Mouse (Mus musculus) monocyte, adult 5-6 weeks (primary cell): ENCODE data around the gene Adgrd1. TPM values are rescaled to one million over a fixed set of nuclear protein-coding genes. Genes with fewer than 3 reads are reported as not detected.

Source experiments
- ATAC-seq: fragments of 153-309, 156-312 bp; replicated peaks from 2 replicates; pipeline ENCODE4 v1.8.0; 2017; ENCODE audit warnings: mild to moderate bottlenecking; ENCODE audit not compliant: low TSS enrichment, insufficient number of reproducible peaks, severe bottlenecking, poor library complexity, low FRiP score
- total RNA-seq: library from RNA; stranded (forward); fragments of 200-1000, 200-491, 200-594 nt; gene quantifications from 3 replicates; pipeline ENCODE4 v1.2.3, GENCODE M21; 2017

Gene Adgrd1
- total RNA-seq, 1 experiment from 2014 or later, result not detected

GRCm38 (mm10) chr5:129225810-129226450 lies 129.4 kb downstream of the Adgrd1 start:
- no peak for ATAC-seq

GRCm38 (mm10) chr5:129228171-129228570 lies 131.6 kb downstream of the Adgrd1 start:
- ATAC-seq, result no peak

- no peak for ATAC-seq
Measured at GRCm38 (mm10) chr5:129233301-129233700, 136.8 kb downstream of the Adgrd1 start.

DNA sequence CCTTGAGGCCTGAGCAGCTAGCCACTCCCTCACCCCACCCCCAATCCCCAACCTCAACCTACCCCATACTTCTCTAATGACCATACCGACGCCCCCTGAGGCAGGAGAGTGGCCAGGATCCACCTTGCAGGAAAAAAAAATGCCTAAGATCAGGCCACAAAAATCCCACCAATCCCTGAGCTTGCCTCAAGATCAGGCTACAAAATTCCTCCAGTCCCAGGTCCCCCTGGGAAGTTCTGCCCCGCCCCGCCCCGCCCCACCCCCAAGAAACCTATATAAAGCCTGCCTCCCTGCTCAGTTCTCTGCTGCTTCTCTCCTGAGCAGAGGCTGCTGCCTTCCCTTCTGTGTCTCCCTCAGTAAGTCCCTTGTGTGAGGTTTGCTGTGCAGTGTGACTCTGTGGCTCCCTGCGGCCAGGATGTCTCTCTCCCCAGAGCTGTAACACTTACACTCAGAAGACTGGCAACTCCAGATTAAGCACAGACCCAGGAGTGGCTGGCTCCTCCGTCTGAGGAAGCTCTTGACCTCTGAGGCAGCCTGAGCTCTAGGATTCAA lies 137.4 kb downstream of the Adgrd1 start:
- no peak for ATAC-seq

DNA sequence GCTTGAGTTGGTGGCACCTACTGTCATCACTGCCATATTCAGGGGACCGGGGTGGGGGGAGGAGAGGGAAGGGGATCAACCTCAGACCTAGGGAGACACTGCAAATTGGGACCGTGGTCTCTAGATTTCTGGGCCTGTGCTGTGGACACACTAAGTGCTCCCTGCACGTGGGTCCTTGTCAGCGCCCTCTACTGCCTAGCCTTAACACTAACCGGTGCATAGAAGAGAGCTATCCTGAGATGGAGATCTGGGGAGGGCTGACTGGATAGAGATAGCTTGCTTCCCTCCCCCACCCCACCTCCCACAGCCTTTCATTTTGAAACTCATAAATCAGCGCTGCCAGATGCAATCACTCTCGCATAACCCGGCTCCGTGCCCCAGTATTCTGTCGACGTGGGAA lies 139.8 kb downstream of the Adgrd1 start:
- ATAC-seq, result no peak

DNA sequence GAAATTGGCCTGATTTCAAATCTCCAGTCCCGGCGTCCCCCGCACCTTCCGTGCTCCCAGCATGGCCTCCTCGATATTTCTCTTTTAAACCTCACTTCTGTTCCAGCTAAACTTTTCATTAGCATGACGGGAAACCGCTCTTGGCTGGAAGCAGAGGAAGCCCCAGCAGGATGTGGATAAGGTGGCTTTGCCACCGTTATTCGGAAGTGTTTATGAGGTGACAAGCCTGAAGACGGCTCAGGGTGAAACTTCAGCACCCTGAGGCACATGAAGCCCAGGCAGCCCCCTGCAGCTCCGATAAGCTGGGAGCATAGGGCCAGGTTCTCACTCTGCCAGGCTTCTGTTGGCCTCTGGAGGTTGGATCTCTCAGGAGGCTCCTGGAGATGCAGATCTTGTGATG lies 145.3 kb downstream of the Adgrd1 start:
- ATAC-seq, result no peak

DNA sequence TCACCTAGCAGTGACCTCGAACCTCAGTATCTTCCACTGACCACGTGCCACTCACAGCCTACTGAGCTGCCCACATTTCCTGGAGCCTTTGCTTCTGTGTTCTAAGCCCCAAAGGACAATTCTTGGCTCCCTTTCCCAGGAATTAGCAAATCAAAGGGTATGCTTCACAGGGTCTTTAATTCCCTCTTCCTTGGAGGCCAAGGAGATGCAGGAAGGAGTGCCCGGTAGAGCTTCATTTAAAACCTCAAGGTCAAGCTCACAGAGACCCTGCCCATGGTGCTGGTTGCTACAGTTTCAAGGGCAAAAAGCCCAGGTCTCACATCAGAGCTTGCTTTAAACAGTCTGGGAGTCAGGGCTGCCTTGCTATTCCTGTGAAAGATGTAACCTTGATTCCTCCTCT lies 145.7 kb downstream of the Adgrd1 start:
- no peak for ATAC-seq

DNA sequence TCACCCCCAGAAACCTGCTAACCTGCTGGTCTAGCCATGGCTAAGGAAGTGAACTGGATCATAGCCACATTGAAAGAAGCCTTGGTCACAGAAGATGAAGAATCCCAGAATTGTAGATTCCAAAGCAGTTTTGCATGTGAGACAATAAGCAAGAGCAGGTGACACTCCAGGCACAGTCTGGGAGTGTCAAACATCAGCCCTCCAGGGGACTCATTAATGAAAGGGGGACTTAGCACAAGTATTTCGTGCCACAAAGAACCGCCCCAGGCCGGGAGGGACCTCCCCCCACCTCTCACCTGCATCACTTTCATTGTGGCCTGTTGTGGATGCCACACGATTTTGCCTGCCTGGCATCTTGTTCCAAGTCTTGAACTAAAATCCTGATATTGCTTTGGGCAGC lies 146.6 kb downstream of the Adgrd1 start:
- ATAC-seq, result no peak

- ATAC-seq, result no peak
Measured at GRCm38 (mm10) chr5:129244392-129244791, 147.8 kb downstream of the Adgrd1 start.

GRCm38 (mm10) chr5:129249080-129249479 lies 152.5 kb downstream of the Adgrd1 start:
- no peak for ATAC-seq

Other genes starting within 250 kb of the Adgrd1 start
- gene Rimbp2, start 143.3 kb upstream of the Adgrd1 start, total RNA-seq, result not detected in 3 replicates
- 19.9 to 45.5 TPM (median 22.5 TPM) in 3 replicates for gene Stx2, start 88.2 kb upstream of the Adgrd1 start, total RNA-seq
- 96.8 to 160 TPM (median 133 TPM) in 3 replicates for gene Ran, start 76.7 kb upstream of the Adgrd1 start, total RNA-seq